Mouse (Mus musculus): ENCODE measurements around the gene Jup. TPM values are rescaled to one million over a fixed set of nuclear protein-coding genes. Genes with fewer than 3 reads are reported as not detected.
"Not testable (repeated sequence)": the region's sequence is repeated elsewhere in the genome, so short reads cannot be mapped to it uniquely, and the experiment has no call there.

The Jup gene
- polyA plus RNA-seq, 1 experiment, result 61.1 TPM

- H3K4me3 ChIP-seq (ENCODE audit: insufficient read depth, low read length), result no peak overlapping the region
- TF ChIP-seq POLR2A (IDR thresholded peaks at IDR 0.05; ENCODE audit: low read depth, low read length) (no peak), CTCF (IDR thresholded peaks at IDR 0.05; ENCODE audit: borderline replicate concordance, insufficient read depth, low read length) (no peak)
- no peaks in the 10 kb centered on the region for H3K4me1 ChIP-seq (ENCODE audit: control insufficient read depth, insufficient read depth, low read length)
- H3K27ac ChIP-seq (ENCODE audit: insufficient read depth, low read length), result no peak overlapping the region
Measured at GRCm38 (mm10) chr11:100325062-100325629, 72.4 kb downstream of the Jup start.

- Histone ChIP-seq H3K27ac (ENCODE audit: insufficient read depth, low read length) (no peak overlapping the region), H3K4me3 (ENCODE audit: insufficient read depth, low read length) (no peak overlapping the region), H3K4me1 (ENCODE audit: control insufficient read depth, insufficient read depth, low read length) (no peaks in the 10 kb centered on the region)
- TF ChIP-seq CTCF (IDR thresholded peaks at IDR 0.05; ENCODE audit: borderline replicate concordance, insufficient read depth, low read length) (0 out of 2 replicates have a peak, but pooled peaks have one; percentile 15), POLR2A (IDR thresholded peaks at IDR 0.05; ENCODE audit: low read depth, low read length) (0 out of 2 replicates have a peak, but pooled peaks have one; percentile 21)
Measured at GRCm38 (mm10) chr11:100323578-100323977, 74.0 kb downstream of the Jup start.

GRCm38 (mm10) chr11:100322591-100323258 is 74.8 kb downstream of the Jup start:
- H3K4me1 ChIP-seq (ENCODE audit: control insufficient read depth, insufficient read depth, low read length), result no peaks in the 10 kb centered on the region
- TF ChIP-seq CTCF (IDR thresholded peaks at IDR 0.05; ENCODE audit: borderline replicate concordance, insufficient read depth, low read length) (no peak), POLR2A (IDR thresholded peaks at IDR 0.05; ENCODE audit: low read depth, low read length) (peak; percentile 16; the same call in 1 of the 2 replicates)
- H3K27ac ChIP-seq (ENCODE audit: insufficient read depth, low read length), result peak overlapping the region; percentile 21; the same call in 1 of the 2 replicates
- H3K4me3 ChIP-seq (ENCODE audit: insufficient read depth, low read length), result no peak overlapping the region

GRCm38 (mm10) chr11:100321479-100322305 is 75.9 kb downstream of the Jup start:
- Histone ChIP-seq H3K27ac (ENCODE audit: insufficient read depth, low read length) (peak overlapping the region; percentile 21; the same call in 1 of the 2 replicates), H3K4me3 (ENCODE audit: insufficient read depth, low read length) (peak overlapping the region; percentile 39)
- not testable (repeated sequence) for H3K4me1 ChIP-seq (ENCODE audit: control insufficient read depth, insufficient read depth, low read length)
- peak; percentile 40; the same call in 1 of the 2 replicates for TF ChIP-seq POLR2A (IDR thresholded peaks at IDR 0.05; ENCODE audit: low read depth, low read length)

GRCm38 (mm10) chr11:100320701-100321410 is 76.7 kb downstream of the Jup start:
- peak overlapping the region; percentile 50 for H3K27ac ChIP-seq (ENCODE audit: insufficient read depth, low read length)
- H3K4me3 ChIP-seq (ENCODE audit: insufficient read depth, low read length), result peak overlapping the region; percentile 95
- H3K4me1 ChIP-seq (ENCODE audit: control insufficient read depth, insufficient read depth, low read length), result not testable (repeated sequence)

- Histone ChIP-seq H3K4me1 (ENCODE audit: control insufficient read depth, insufficient read depth, low read length) (no peaks in the 10 kb centered on the region), H3K4me3 (ENCODE audit: insufficient read depth, low read length) (peak overlapping the region; percentile 95), H3K27ac (ENCODE audit: insufficient read depth, low read length) (peak overlapping the region; percentile 76)
- TF ChIP-seq POLR2A (IDR thresholded peaks at IDR 0.05; ENCODE audit: low read depth, low read length) (no peak; the same call in none of the 2 replicates), CTCF (IDR thresholded peaks at IDR 0.05; ENCODE audit: borderline replicate concordance, insufficient read depth, low read length) (no peak)
Measured at GRCm38 (mm10) chr11:100320172-100320630, 77.4 kb downstream of the Jup start.

GRCm38 (mm10) chr11:100319492-100320171 is 77.9 kb downstream of the Jup start, which contains the start of gene Eif1:
TSS of gene Eif1 (plus strand) at chr11:100319885.
- no peaks in the 10 kb centered on the region for H3K4me1 ChIP-seq (ENCODE audit: control insufficient read depth, insufficient read depth, low read length)
- peak within 1 kb of the TSS; percentile 76 for H3K27ac ChIP-seq (ENCODE audit: insufficient read depth, low read length)
- no peak for TF ChIP-seq CTCF (IDR thresholded peaks at IDR 0.05; ENCODE audit: borderline replicate concordance, insufficient read depth, low read length)
- TF ChIP-seq POLR2A (IDR thresholded peaks at IDR 0.05; ENCODE audit: low read depth, low read length), result peak; percentile 87
- H3K4me3 ChIP-seq (ENCODE audit: insufficient read depth, low read length), result peak within 1 kb of the TSS; percentile 95

Other genes with a start within 250 kb of the Jup start
- gene Krt19, start 249.1 kb downstream of the Jup start, polyA plus RNA-seq (2011; ENCODE audit: insufficient read length, low read depth, missing spikeins), result 4.7 and 10.8 TPM in 2 replicates
- not detected in 2 replicates for gene Krt9, start 204.5 kb downstream of the Jup start, polyA plus RNA-seq (2011; ENCODE audit: insufficient read length, low read depth, missing spikeins)
- gene Krt14, start 190.2 kb downstream of the Jup start, polyA plus RNA-seq (2011; ENCODE audit: insufficient read length, low read depth, missing spikeins), result not detected in 2 replicates
- gene Krt16, start 148.9 kb downstream of the Jup start, polyA plus RNA-seq (2011; ENCODE audit: insufficient read length, low read depth, missing spikeins), result not detected in 2 replicates
- not detected in 2 replicates for gene Krt17, start 136.7 kb downstream of the Jup start, polyA plus RNA-seq (2011; ENCODE audit: insufficient read length, low read depth, missing spikeins)
- gene Krt42, start 127.9 kb downstream of the Jup start, polyA plus RNA-seq (2011; ENCODE audit: insufficient read length, low read depth, missing spikeins), result not detected in 2 replicates
- 960 and 1,192 TPM in 2 replicates for gene Eif1, start 77.9 kb downstream of the Jup start, polyA plus RNA-seq (2011; ENCODE audit: insufficient read length, low read depth, missing spikeins)
- not detected in 2 replicates for gene Gast, start 63.4 kb downstream of the Jup start, polyA plus RNA-seq (2011; ENCODE audit: insufficient read length, low read depth, missing spikeins)
- gene Hap1, start 41.6 kb downstream of the Jup start, polyA plus RNA-seq (2011; ENCODE audit: insufficient read length, low read depth, missing spikeins), result 0.17 and 0.77 TPM in 2 replicates
- 75.2 and 85.8 TPM in 2 replicates for gene P3h4, start 17.1 kb upstream of the Jup start, polyA plus RNA-seq (2011; ENCODE audit: insufficient read length, low read depth, missing spikeins)
- 283 and 298 TPM in 2 replicates for gene Fkbp10, start 17.9 kb upstream of the Jup start, polyA plus RNA-seq (2011; ENCODE audit: insufficient read length, low read depth, missing spikeins)
- 44.8 and 52.0 TPM in 2 replicates for gene Nt5c3b, start 44.0 kb upstream of the Jup start, polyA plus RNA-seq (2011; ENCODE audit: insufficient read length, low read depth, missing spikeins)
- 0.40 and 0.77 TPM in 2 replicates for gene Klhl10, start 44.2 kb upstream of the Jup start, polyA plus RNA-seq (2011; ENCODE audit: insufficient read length, low read depth, missing spikeins)
- gene Klhl11, start 75.0 kb upstream of the Jup start, polyA plus RNA-seq (2011; ENCODE audit: insufficient read length, low read depth, missing spikeins), result 20.9 and 21.4 TPM in 2 replicates
- 111 and 143 TPM in 2 replicates for gene Acly, start 130.2 kb upstream of the Jup start, polyA plus RNA-seq (2011; ENCODE audit: insufficient read length, low read depth, missing spikeins)
- 0.20 TPM in 1 of 2 replicates, not detected in the other for gene Ttc25, start 147.8 kb upstream of the Jup start, polyA plus RNA-seq (2011; ENCODE audit: insufficient read length, low read depth, missing spikeins)
- 10.1 and 10.6 TPM in 2 replicates for gene Cnp, start 177.1 kb upstream of the Jup start, polyA plus RNA-seq (2011; ENCODE audit: insufficient read length, low read depth, missing spikeins)
- 29.2 and 29.9 TPM in 2 replicates for gene Nkiras2, start 221.5 kb upstream of the Jup start, polyA plus RNA-seq (2011; ENCODE audit: insufficient read length, low read depth, missing spikeins)
- gene Dnajc7, start 222.4 kb upstream of the Jup start, polyA plus RNA-seq (2011; ENCODE audit: insufficient read length, low read depth, missing spikeins), result 214 and 225 TPM in 2 replicates